Mouse (Mus musculus) cerebellum, adult (tissue): ENCODE data around the gene Sparcl1.

Experiments
- ATAC-seq: cut with Nextera tagmentation; 2 replicates; pipeline ENCODE4 v1.9.2; 2017; ENCODE audit warnings: mild to moderate bottlenecking, moderate library complexity, mixed read lengths; ENCODE audit not compliant: insufficient number of reproducible peaks, low FRiP score, low TSS enrichment

Gene Sparcl1

DNA sequence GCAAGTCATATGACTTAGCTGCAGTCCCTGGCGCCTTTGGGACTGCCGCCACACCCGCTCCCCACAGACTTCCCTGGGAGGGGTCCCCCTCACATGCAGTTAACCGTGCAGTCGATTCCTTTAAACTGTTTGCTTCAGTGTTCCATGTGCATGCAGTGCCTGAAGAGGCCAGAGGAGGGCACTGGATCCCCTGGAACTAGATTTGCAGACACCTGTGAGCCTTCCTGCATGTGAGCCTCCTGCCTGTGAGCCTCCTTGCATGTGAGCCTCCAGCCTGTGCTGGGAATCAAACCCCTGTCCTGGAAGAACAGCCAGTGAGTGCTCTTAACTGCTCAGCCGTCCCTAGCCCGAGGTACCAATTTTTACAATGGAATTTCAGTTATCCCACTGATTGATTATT lies 44.8 kb downstream of the Sparcl1 start:
- no peak for ATAC-seq

DNA sequence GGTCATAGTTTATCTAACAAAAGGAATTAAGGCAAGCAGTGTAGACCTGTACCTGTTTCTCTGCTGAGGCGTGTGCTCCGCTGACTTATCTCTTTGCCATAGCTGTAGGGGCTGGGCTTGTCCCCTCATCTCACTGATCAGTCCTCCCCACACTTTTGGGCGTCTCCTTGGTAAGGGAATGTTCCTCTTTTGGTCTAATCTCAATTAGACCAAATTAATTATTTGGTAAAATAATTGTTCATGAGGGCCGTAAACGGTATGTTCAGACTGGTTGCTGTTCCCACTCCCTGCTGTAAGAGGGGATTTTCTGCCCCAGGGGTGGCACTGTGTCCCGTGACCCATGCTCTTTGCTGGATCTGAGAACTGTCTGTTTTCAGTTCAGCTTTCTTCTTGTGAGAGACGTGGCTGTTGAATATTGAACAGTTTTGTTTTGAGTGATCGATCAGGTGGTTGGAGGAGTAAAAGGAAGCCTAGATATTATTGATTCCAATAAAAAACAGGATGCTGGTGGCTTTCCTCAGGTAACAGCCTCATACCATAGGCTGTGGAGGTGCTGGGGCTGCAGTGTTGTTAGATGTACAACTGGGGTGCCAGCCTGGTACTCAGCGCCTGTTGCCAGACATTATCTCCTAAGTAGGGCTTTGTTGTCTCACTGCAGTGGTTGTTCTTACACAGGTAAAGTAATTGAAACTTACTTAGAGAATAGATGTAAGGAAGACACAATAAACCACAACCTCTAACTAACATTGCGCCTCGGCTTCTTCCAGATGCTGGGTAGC lies 50.6 kb downstream of the Sparcl1 start:
- ATAC-seq: no peak

DNA sequence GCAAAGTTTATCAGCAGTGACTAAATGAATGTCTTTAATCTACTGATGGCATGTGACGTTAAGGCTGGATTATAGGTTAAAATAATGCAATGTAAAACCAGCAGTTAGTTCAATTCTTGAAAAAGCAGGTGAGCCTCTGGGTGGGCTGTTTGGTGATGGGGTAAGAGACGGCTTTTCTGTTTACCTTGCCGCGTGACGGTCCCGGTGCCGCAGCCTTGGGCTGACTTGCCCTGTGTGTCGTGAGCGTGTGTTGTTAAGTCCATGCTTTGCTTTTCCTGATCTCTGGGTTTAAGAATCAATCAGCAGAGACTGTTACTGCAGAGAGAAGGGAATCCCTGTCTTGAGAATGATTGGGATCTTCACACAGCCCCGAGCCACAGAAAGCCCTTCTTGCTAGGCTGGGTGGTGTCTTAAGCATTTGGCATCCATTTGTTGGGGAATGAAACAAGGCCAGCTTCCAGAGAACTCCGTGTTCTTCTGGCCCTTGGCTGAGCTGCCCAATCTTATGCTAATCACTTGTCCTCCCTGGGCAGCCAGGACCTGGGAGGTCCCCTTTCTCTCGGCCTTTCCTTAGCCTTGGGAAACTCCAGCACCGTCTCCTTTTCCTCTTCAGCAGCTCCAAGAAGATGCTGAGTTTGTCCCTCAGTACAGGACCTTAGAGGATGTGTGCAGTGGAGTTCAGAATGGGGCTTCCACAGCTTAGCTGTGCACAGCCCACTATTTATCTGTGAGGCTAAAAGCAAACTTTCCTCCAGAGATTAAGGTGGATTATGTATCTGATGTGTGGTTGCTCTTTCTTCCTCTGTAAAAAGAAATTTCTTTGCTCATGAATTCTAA lies 51.4 kb downstream of the Sparcl1 start:
- no peak for ATAC-seq

DNA sequence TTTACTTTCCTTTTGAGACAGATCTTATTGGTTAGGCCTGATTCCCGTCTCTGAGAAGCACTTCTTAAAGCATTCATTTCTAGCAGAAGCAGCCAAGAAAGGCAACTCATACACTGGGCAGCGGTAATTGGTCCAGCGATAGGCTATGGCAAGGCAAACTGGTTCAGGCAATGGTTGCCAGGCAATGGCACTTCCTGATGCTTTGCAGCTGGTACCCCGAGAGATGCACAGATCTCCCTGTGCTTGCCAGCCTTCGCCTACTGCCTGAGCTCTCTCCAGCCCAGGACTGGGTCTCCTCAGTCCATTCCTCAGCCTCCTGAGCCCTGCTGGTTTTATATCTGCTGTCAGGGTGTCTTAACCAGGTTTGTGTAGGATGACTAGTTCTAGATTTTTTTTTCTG lies 53.1 kb downstream of the Sparcl1 start:
- ATAC-seq: no peak

DNA sequence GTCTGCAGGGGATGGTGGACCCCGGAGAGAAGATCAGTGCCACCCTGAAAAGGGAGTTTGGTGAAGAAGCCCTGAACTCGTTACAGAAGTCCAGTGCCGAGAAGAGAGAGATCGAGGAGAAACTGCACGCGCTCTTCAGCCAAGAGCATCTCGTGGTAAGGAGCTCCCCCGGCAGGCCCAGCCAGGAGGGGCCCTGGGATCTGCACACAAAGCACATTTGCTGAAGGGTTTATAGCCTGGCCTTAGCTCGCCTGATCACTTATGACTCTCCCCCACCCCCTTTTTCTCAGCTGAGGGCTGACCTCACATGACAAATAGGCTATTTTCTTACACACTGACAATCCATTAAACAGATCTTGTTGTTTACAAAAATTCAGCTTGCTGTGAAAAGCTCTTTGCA lies 53.9 kb downstream of the Sparcl1 start:
- ATAC-seq: no peak

DNA sequence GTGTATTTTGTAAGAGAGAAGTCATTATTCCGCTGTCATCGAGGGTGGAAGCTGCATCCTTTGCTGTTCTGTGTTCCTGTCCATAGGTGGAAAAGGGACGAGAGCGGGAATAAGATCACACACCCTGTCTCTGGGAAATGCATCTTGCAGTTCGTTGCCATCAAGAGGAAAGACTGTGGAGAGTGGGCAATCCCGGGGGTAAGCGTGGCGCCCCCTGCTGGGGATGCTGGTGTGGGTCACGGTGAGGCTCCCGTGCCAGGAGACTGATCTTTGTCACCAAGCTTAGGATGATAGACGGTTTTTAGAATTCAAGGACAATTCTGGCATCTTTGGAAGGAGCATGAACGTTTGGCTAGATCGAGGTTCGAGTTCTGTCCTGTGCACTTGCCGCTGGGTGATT lies 55.5 kb downstream of the Sparcl1 start:
- ATAC-seq: no peak

DNA sequence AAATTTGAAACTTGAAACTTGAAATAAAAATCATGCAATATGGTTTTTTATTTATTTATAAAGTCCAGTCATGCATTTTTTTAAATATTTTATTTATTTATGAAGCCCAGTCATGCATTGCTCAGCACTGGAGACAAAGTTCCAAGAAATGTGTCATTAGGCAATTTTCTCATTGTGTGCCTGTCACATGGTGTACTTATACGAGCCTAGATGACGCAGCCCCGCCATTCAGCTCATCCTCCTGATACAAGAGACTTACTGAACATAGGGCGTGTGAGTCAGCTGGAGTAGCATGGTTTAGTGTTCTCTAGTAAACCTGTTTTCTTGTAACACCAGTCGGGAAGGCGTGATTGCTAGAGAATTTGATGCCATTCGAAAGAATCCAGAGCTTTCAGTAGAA lies 57.2 kb downstream of the Sparcl1 start:
- ATAC-seq: no peak

DNA sequence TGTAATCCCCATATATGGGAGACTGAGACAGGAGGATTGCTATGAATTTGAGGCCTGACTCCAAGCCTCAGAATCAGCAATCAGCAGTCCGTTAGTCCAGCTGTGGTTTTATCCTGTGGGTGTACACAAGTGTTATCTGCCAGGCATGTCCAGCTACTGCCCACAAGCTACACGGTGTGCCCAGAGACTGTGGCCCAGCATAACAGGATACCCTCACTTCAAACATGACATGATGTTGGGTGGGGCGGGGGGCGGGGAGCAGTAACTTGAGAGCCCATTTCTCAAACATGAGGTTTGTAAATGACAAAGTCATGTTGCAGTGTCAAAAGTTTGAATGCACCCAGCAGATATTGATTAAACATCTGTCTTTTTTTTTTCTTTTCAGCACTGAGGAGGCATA lies 57.7 kb downstream of the Sparcl1 start:
- ATAC-seq: no peak

DNA sequence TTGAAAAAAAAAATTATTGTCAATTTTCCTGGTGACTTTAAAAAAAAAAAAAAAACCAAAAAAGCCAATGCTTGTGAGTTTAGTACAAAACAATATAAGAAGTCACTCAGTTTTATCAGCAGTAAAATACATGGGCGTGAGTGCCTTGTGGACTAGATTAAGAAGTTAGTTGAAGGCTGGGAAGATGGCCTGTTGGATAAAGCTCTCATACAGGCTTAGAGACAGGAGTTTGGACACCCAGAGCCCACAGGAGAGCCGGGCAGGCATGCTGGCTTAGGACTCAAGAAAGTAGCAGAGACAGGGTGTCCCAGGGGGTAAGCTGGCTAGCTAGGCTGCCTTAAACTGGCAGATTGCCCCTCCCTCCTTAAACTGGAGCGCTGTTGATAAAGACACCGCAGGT lies 58.6 kb downstream of the Sparcl1 start:
- no peak for ATAC-seq

DNA sequence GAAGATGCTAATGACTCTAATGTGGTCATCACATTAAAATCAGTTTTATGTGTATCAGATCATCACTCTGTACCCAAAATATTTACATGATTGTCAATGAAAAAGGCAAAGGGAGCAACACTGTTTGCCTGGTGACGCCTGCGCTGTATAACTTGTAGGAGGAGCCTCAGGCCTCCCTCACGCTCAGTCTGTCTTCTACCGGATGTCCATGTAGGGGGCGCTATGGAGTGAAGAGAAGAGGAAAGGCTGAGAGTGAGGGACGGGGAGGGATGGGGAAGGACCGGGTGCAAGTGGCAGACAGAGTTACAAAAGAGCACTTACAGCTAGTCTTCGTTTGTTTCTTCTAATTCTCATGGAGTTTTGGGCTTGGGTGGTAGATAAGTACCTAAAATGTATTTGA lies 60.6 kb downstream of the Sparcl1 start:
- ATAC-seq: no peak

DNA sequence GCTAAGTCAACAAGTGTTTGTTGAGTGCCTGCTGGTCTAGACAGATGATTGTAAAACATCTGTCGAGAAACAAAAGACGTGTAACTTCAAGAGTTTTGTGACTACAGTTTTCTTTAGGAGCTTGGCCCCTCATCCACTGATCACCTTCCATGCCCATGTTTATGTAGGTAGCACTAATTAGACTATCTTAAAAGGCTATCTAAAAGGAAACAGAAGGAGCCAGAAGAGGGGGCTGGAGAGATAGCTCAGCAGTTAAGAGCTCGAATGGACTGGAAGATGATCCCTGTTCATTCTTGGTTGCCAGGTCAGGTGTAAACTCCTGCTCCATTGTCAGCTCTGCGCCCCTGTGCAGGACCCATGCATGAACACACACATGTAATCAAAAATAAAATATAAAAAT lies 65.4 kb downstream of the Sparcl1 start:
- ATAC-seq: no peak

DNA sequence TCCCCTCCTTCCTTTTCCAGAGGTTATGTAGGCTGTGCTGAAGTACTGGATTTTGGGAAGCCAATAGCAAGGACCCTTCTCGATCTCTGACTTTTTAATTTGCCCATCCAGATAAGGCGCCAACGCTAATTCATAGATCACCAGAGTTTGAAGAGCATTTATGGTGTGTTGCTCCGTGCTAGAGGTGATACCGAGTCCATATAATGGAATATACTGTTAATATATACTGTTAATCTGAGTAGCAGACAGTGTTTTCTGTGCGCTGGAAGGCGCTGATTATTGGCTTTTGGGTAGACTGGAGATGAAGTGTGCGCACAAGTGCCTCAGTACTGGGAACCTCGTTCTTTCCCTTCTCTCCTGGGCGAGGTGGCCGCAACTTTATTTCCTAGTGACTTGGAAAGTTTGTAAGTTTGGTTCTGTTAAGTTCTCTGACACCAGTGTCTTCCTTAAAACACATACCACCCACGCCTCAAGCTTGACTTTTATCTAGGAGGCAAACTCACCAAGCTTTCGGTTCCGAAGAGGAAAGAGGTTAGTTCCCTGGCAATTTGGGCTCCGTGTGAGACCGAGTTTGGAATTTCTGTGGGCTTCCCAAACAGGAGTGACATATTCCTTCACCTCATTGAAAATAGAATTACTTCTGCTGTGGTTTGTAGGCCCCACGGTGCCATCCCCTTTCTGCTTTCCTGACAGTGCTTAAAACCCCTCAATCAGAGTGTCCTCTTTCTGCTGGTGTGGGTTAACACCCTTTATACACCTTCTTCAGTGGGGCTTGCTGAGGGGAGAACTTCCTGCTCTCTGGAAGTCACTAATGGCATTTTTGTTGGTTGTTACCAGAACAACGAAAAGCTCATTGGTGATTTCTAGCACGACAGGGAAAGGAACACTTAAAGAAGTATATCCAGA lies 66.1 kb downstream of the Sparcl1 start:
- no peak; the same call in 1 of the 2 replicates for ATAC-seq

DNA sequence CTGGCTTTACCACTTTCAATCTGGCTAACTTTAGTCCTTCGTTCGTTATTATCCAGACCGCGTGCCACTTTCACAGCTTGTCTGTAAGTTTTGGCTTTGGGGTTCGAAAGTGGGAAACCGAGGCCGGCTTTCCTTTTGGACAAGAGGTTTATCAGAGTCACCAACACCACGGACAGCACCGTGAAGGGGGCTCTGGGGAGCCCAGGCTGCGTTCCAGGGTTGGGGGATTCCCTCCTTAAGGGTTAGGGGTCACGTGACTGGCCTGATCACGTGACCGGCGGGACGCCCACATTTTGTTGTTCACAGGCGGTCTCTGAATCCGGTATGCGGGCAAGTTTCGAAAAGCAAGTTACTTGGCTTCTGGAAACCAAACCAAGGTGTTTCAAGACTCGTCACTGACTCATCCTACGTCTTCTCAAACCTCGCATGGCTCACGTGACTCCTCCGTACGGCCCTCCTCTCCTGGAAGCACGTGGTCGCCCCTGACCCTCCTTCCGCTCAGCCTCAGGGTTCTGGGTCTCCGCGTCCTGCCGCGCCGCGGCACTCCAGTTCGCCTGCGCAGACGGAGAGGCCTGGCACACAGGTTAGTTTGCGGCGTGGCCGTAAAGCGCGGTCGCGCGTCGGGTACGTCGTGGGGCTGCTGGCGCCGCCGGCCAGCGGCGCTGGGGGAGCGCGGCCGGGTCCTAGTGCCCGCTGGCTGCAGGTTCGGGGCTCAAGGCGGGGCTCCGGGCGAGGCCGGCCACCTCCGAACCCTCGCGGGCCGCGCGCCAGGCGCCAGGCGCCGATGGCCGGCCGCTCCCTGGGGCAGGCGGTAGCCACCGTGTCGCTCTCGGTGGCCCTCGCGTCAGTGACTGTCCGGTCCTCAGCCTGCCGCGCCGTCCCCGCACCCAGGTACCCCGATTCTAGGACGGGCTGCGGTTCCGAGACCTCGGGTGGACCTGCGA lies 67.0 kb downstream of the Sparcl1 start, which contains the start of gene Nudt9:
TSS of gene Nudt9 (plus strand) at position 51 of the 944 bp plus-strand sequence.
- peak; percentile 95 for ATAC-seq

DNA sequence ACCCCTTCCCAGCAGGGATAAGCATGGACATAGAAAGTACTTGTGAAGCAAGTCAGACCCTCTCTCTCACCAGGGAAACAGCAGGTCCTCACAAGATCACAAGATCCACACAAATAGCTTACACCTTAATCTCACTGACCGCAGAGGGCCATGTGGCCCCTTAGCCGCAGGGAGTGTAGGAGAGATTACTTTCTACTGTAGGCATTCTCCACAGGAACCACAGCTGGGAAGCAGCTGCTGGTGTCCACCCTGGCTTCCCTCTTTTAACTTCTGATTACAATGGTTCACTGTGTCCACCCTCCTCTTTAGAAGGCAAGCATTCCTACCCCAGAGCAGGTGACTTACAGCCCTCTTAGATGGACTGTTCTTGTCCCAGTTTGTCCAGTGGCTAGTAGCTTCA lies 69.8 kb downstream of the Sparcl1 start:
- ATAC-seq: no peak

DNA sequence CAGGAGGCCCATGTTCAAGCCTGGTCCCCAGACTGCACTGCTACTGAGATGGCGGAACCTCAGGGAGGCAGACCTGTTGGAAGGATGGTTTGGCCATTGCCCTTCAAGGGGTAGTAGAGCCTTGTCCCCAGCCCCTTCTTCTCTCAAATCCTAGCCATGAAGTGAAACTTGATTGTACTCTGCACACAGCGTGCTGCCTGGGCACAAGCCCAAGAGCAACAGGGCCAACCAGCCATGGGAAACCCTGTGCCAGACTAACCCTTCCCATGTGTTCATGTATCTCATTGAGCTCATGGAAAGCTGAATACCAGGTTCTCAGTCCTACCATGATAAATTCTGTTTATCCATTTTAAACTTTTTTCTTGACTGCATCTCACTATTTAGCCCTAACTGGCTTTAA lies 70.6 kb downstream of the Sparcl1 start:
- no peak for ATAC-seq

DNA sequence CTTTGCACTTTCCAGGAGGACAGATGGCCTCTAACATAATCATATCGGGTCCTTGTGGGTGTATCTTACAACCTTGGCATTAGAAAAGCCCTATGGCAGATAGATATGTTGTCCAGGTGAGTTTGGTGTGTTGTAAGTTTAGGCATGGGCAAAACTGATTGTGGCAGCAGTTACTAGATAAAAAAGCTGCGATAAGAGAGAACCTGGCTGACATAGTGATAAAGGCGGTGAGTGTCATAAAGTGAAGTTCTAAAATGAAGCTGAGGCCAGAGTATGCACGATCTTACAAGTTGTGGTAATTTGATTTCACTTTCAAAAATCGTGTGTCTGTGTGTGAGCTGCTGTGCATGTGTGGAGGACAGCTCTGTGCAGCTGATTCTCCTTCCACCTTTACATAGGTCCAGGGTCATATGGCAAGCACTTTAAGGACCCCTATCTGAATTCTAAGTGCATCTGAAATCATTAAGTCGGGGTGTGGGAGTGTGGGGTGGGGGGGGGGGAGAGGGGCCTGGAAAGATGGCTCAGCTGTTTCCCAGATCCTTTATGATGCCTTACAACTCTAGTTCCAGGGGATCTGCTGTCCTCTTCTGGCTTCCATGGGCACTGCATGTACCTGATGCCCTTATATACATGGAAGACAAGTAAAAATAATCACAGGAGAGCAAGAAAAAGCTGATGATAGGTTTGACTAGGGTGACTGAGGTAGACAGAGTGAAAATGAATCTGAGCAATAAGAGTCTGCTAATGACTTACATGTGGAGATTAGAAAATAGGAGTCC lies 74.2 kb downstream of the Sparcl1 start:
- ATAC-seq: no peak

DNA sequence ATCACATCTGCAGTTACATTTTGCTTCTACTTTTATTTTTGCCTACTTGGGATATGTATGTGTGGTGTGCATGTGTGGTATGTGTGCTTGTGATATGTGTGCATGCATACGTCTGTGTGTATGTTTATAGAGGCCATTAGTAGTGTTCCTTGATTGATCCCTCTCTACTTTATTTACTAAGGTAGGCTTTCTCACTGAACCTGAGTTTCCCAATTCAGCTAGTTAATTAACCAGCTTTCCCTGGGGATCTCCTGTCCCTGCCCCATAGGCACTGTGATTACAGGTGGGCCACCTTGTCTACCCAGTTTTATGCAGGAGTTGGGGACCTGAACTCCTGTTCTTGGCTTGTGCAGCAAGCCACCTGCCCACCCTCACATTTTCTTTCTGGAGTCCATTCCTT lies 76.8 kb downstream of the Sparcl1 start:
- ATAC-seq: no peak

DNA sequence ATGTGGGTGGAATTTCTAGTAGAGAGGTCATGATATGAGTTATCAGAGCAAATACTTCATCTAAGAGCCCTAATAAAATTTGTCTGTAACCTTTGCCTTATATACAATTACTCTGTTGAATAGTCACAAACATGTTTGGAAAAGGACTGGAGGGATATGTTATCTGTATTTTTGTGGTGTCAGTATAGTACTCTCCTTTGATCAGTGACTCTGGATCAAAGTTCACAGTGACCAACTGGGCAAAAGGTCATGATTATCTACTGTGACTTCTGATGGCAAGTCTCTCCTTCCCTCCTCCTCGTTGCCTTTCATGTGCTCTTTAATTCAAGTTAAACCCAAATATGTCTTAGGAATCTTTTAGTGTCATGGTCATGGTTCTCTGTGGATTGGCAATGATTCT lies 77.7 kb downstream of the Sparcl1 start:
- no peak for ATAC-seq

DNA sequence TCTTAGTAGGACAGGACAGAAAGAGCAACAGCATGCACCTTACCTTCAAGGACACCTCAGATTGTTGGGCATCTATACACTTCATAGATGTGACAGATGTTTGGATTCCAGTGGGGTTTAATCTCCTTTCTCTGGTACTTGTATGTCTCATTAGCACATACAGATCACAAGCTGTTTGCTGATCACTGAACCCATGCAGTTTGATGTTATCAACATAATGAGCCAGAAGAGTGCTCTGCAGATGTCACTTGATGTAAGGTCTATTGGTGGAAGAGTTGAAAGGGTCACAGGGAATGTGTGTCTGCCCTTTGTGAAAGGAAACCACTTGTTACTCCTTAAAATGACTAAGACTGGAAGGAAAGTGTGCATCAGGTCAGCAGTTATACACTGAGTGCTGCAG lies 78.5 kb downstream of the Sparcl1 start:
- no peak for ATAC-seq
